Mouse (Mus musculus): Measurements from ENCODE around the gene Clip4. TPM values are rescaled to one million over a fixed set of nuclear protein-coding genes. Genes with fewer than 3 reads are reported as not detected.

Clip4 gene
- polyA plus RNA-seq, 1 experiment from 2014 or later: 43.4 TPM

- no peak for TF ChIP-seq CTCF (IDR thresholded peaks at IDR 0.05)
- H3K27me3 ChIP-seq: no peaks in the 10 kb centered on the region
- ChIA-PET CTCF (no interaction called here), POLR2A (interaction anchor here (0.7 kb wide), 1 partner anchor 451 kb away, joined by 4 read pairs; no protein-coding TSS in a partner anchor)
- in situ Hi-C loops (cut with MboI; ENCODE audit: low pct_unique_long_range_greater_than_20kb): no loop called here
- DNase-seq (ENCODE audit: low read depth, low spot score): no peak
- ATAC-seq: no peak
Measured at GRCm38 (mm10) chr17:71786456-71786855, 18.2 kb downstream of the Clip4 start.

- ATAC-seq: no peak
- CTCF ChIA-PET: no interaction called here
- in situ Hi-C loops (cut with MboI; ENCODE audit: low pct_unique_long_range_greater_than_20kb): no loop called here
- no peak for TF ChIP-seq CTCF (IDR thresholded peaks at IDR 0.05)
- POLR2A ChIA-PET: no interaction called here
- DNase-seq (ENCODE audit: low read depth, low spot score): no peak
- no peaks in the 10 kb centered on the region for H3K27me3 ChIP-seq
Measured at GRCm38 (mm10) chr17:71791109-71791508, 22.8 kb downstream of the Clip4 start.

GRCm38 (mm10) chr17:71791622-71792021 is 23.3 kb downstream of the Clip4 start:
- ChIA-PET POLR2A (interaction anchor here (1.4 kb wide), 1 partner anchor 10 kb away, joined by 3 read pairs; no protein-coding TSS in a partner anchor), CTCF (no interaction called here)
- ATAC-seq: no peak
- H3K27me3 ChIP-seq: no peaks in the 10 kb centered on the region
- in situ Hi-C loops (cut with MboI; ENCODE audit: low pct_unique_long_range_greater_than_20kb): no loop called here
- DNase-seq (ENCODE audit: low read depth, low spot score): no peak
- TF ChIP-seq CTCF (IDR thresholded peaks at IDR 0.05): no peak

- POLR2A ChIA-PET: no interaction called here
- DNase-seq (ENCODE audit: low read depth, low spot score) (peak; percentile 13), ATAC-seq (no peak)
- no peaks in the 10 kb centered on the region for H3K27me3 ChIP-seq
- CTCF ChIA-PET: interaction anchor here (1.2 kb wide), 1 partner anchor 12 kb away, joined by 4 read pairs; no protein-coding TSS in a partner anchor
- in situ Hi-C loops (cut with MboI; ENCODE audit: low pct_unique_long_range_greater_than_20kb): no loop called here
- no peak for TF ChIP-seq CTCF (IDR thresholded peaks at IDR 0.05)
Measured at GRCm38 (mm10) chr17:71795521-71796205, 27.4 kb downstream of the Clip4 start.

- DNase-seq (ENCODE audit: low read depth, low spot score) (no peak), ATAC-seq (no peak)
- ChIA-PET CTCF (interaction anchor here (1.7 kb wide), 1 partner anchor 23 kb away, joined by 3 read pairs; no protein-coding TSS in a partner anchor), POLR2A (no interaction called here)
- no peak for TF ChIP-seq CTCF (IDR thresholded peaks at IDR 0.05)
- in situ Hi-C loops (cut with MboI; ENCODE audit: low pct_unique_long_range_greater_than_20kb): no loop called here
- H3K27me3 ChIP-seq: no peaks in the 10 kb centered on the region
Measured at GRCm38 (mm10) chr17:71803456-71803855, 35.2 kb downstream of the Clip4 start.

GRCm38 (mm10) chr17:71803876-71804275 is 35.6 kb downstream of the Clip4 start:
- no peak for TF ChIP-seq CTCF (IDR thresholded peaks at IDR 0.05)
- no peak for ATAC-seq
- H3K27me3 ChIP-seq: no peaks in the 10 kb centered on the region
- ChIA-PET CTCF (interaction anchor here (1.7 kb wide), 1 partner anchor 22 kb away, joined by 3 read pairs; no protein-coding TSS in a partner anchor), POLR2A (interaction anchor here (0.6 kb wide), 1 partner anchor 24 kb away, joined by 5 read pairs; no protein-coding TSS in a partner anchor)
- no peak for DNase-seq (ENCODE audit: low read depth, low spot score)
- in situ Hi-C loops (cut with MboI; ENCODE audit: low pct_unique_long_range_greater_than_20kb): no loop called here

- POLR2A ChIA-PET: no interaction called here
Measured at GRCm38 (mm10) chr17:71811070-71811469, 42.8 kb downstream of the Clip4 start.

GRCm38 (mm10) chr17:71816136-71816864 is 48.0 kb downstream of the Clip4 start:
- CTCF ChIA-PET: interaction anchor here (1.5 kb wide), 1 partner anchor 27 kb away, joined by 3 read pairs; no protein-coding TSS in a partner anchor
- DNase-seq (ENCODE audit: low read depth, low spot score): no peak

More at GRCm38 (mm10) chr17:71811070-71811469, 42.8 kb downstream of the Clip4 start:
- ATAC-seq (peak; percentile 81), DNase-seq (ENCODE audit: low read depth, low spot score) (peak; percentile 48)
- in situ Hi-C loops (cut with MboI; ENCODE audit: low pct_unique_long_range_greater_than_20kb): no loop called here
- TF ChIP-seq CTCF (IDR thresholded peaks at IDR 0.05): no peak
- CTCF ChIA-PET: no interaction called here
- H3K27me3 ChIP-seq: no peaks in the 10 kb centered on the region

GRCm38 (mm10) chr17:71823622-71824306 is 55.5 kb downstream of the Clip4 start:
- in situ Hi-C loops (cut with MboI; ENCODE audit: low pct_unique_long_range_greater_than_20kb): no loop called here
- no peak for TF ChIP-seq CTCF (IDR thresholded peaks at IDR 0.05)
- ATAC-seq (no peak), DNase-seq (ENCODE audit: low read depth, low spot score) (no peak)
- CTCF ChIA-PET: no interaction called here
- no peaks in the 10 kb centered on the region for H3K27me3 ChIP-seq
- POLR2A ChIA-PET: no interaction called here

More at GRCm38 (mm10) chr17:71816136-71816864, 48.0 kb downstream of the Clip4 start:
- no peak for ATAC-seq
- in situ Hi-C loops (cut with MboI; ENCODE audit: low pct_unique_long_range_greater_than_20kb): no loop called here
- POLR2A ChIA-PET: interaction anchor here (0.5 to 0.6 kb wide), 2 partner anchors 34 to 127 kb away, joined by 4 read pairs; no protein-coding TSS in a partner anchor
- TF ChIP-seq CTCF (IDR thresholded peaks at IDR 0.05): no peak
- no peaks in the 10 kb centered on the region for H3K27me3 ChIP-seq

GRCm38 (mm10) chr17:71826603-71827002 is 58.3 kb downstream of the Clip4 start:
- DNase-seq (ENCODE audit: low read depth, low spot score): no peak
- ChIA-PET POLR2A (interaction anchor here (0.6 kb wide), 2 partner anchors 33 to 259 kb away, joined by 3 to 4 read pairs; no protein-coding TSS in a partner anchor), CTCF (interaction anchor here (1.0 to 1.3 kb wide), 2 partner anchors 9 to 23 kb away, joined by 3 read pairs; no protein-coding TSS in a partner anchor)
- H3K27me3 ChIP-seq: no peaks in the 10 kb centered on the region
- ATAC-seq: no peak
- in situ Hi-C loops (cut with MboI; ENCODE audit: low pct_unique_long_range_greater_than_20kb): no loop called here
- no peak for TF ChIP-seq CTCF (IDR thresholded peaks at IDR 0.05)
